Mouse (Mus musculus): ENCODE results near the gene Mcts2.
A peak's percentile ranks its signal among the peaks of the same experiment; 100 is the strongest.

The Mcts2 gene

GRCm38 (mm10) chr2:152725178-152725750 is 38.4 kb downstream of the Mcts2 start:
- DNase-seq (ENCODE audit: low spot score in 2 of 2), result no peak

GRCm38 (mm10) chr2:152726213-152726612 is 39.4 kb downstream of the Mcts2 start:
- DNase-seq (ENCODE audit: low spot score in 2 of 2), result no peak

- no peak for DNase-seq (ENCODE audit: low spot score in 2 of 2)
These were observed 40.0 kb downstream of the Mcts2 start for GRCm38 (mm10) chr2:152726751-152727335.

GRCm38 (mm10) chr2:152727795-152728510 is 41.1 kb downstream of the Mcts2 start:
- no peak for DNase-seq (ENCODE audit: low spot score in 2 of 2)

GRCm38 (mm10) chr2:152728594-152728993 is 41.8 kb downstream of the Mcts2 start:
- no peak for DNase-seq (ENCODE audit: low spot score in 2 of 2)

- no peak for DNase-seq (ENCODE audit: low spot score in 2 of 2)
These were observed 42.3 kb downstream of the Mcts2 start for GRCm38 (mm10) chr2:152729013-152729635.

GRCm38 (mm10) chr2:152729636-152730020 is 42.8 kb downstream of the Mcts2 start:
- no peak for DNase-seq (ENCODE audit: low spot score in 2 of 2)

GRCm38 (mm10) chr2:152733201-152733600 is 46.4 kb downstream of the Mcts2 start:
- DNase-seq (ENCODE audit: low spot score in 2 of 2), result no peak

- no peak for DNase-seq (ENCODE audit: low spot score in 2 of 2)
These were observed 47.7 kb downstream of the Mcts2 start for GRCm38 (mm10) chr2:152734501-152734900.

GRCm38 (mm10) chr2:152734984-152735383 is 48.1 kb downstream of the Mcts2 start:
- DNase-seq (ENCODE audit: low spot score in 2 of 2), result peak; percentile 25 to 64

- peak; percentile 19 to 43 for DNase-seq (ENCODE audit: low spot score in 2 of 2)
These were observed 49.3 kb downstream of the Mcts2 start, which contains the start of gene Id1 for GRCm38 (mm10) chr2:152736090-152736601. TSS of gene Id1 (plus strand) at chr2:152736251.

- no peak for DNase-seq (ENCODE audit: low spot score in 2 of 2)
These were observed 49.9 kb downstream of the Mcts2 start for GRCm38 (mm10) chr2:152736748-152737147.
